Mouse (Mus musculus) duodenum, adult 2 months (tissue): ENCODE results near the gene Tirap. TPM values are rescaled to one million over a fixed set of nuclear protein-coding genes. Genes with fewer than 3 reads are reported as not detected.

ENCODE experiments used
- polyA plus RNA-seq: library from polyadenylated mRNA; depleted of rRNA; stranded (reverse); fragments of >200 nt; gene quantifications from 2 replicates; pipeline ENCODE4 v1.2.3, GENCODE M21; 2012; ENCODE audit warnings: low replicate concordance; rRNA removed

The Tirap gene
- 5.6 and 12.7 TPM in 2 replicates for polyA plus RNA-seq

GRCm38 (mm10) chr9:35199772-35200471 is at the start of gene Tirap, which contains the start of gene Srpr:
Gene Tirap, minus strand, starts transcription at chr9:35200291.
Gene Srpr, plus strand, starts transcription at chr9:35200175.

GRCm38 (mm10) chr9:35210542-35211474 is 10.7 kb upstream of the Tirap start, which contains the start of gene Foxred1:
Gene Foxred1, minus strand, starts transcription at chr9:35211055.

GRCm38 (mm10) chr9:35175251-35176123 is 24.6 kb downstream of the Tirap start, which contains the start of gene Dcps:
Gene Dcps, minus strand, starts transcription at chr9:35176061.

Other genes with a start within 250 kb of the Tirap start
- gene St3gal4, start 81.0 kb downstream of the Tirap start, polyA plus RNA-seq: 54.5 and 102 TPM in 2 replicates
- gene Dcps, start 24.2 kb downstream of the Tirap start, polyA plus RNA-seq: 14.7 and 16.7 TPM in 2 replicates
- 19.8 and 29.3 TPM in 2 replicates for gene Srpr, start 116 bp downstream of the Tirap start, polyA plus RNA-seq
- gene Foxred1, start 10.8 kb upstream of the Tirap start, polyA plus RNA-seq: 9.6 and 10.1 TPM in 2 replicates
- gene Fam118b, start 67.5 kb upstream of the Tirap start, polyA plus RNA-seq: 8.3 and 14.8 TPM in 2 replicates
- gene Rpusd4, start 67.6 kb upstream of the Tirap start, polyA plus RNA-seq: 5.8 and 6.5 TPM in 2 replicates
- 1.2 TPM in 2 replicates for gene Cdon, start 220.8 kb upstream of the Tirap start, polyA plus RNA-seq